Mouse (Mus musculus): Measurements from ENCODE around the gene Neurod2. TPM values are rescaled to one million over a fixed set of nuclear protein-coding genes. Genes with fewer than 3 reads are reported as not detected.

The Neurod2 gene
- total RNA-seq, 2 experiments from 2014 or later, result not detected

DNA sequence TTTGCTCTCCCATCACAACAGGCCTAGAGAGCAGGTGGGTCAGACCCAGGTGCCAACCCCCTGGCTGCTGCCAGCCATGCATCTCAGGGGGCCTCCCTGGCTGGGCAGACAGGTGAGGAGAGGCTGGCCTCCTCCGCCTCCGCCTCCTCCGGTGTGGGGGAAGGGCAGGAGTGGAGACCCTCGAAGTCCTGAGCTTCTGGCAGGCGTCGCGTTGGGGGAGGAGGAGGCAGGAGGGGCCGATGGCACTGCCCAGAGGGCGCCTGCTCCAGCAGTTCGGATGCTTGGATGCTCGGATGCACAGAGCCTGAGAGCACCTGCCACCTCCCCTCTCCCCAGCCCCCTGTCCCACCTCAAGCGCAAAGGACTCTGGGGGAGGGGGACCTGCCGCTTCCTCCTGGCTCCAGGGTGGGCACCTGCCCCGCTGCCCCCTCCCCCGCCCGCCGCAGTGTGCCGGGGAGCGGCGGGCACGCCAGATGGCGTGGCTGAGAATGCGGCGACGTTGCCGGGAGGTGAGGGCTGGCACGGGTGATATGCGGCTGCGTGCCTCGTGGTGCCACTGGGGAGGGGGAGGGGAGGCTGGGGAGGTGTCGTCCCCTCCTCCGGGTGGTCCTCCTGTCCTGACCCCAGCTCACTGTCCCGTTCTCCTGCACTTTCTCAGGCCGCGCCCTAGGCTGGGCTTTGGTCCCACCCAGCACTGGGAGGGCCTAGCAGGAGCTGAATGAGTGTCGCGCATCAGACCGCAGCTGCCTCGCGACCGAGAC, 4.7 kb upstream of the Neurod2 start:
- intact Hi-C loops (cut with DNase I), result no loop called here
- DNase-seq, result no peak

DNA sequence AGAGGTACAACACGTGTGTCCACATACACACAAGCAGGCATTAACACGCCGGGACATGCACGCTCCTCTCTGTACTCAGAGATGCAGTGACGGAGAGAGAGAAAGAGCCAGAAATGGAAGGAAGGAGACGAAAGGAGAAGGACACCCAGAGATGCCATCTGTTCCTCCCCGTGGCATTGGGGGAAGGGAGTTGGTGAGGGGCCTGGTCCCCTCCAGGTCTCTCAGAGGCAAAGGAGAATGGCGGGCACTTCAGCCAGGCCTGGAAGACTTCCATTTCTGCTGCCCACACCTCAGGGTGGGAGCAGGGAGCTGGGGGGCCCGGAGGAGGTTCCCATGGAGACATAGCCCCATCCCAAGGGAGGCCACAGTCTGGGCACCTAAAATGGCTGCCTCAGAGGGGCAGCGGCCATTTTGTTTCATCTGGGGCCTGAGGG, 3.8 kb upstream of the Neurod2 start:
- DNase-seq, result no peak
- intact Hi-C loops (cut with DNase I), result no loop called here

- intact Hi-C loops (cut with DNase I), result no loop called here
- DNase-seq, result no peak
Observed at GRCm38 (mm10) chr11:98332841-98333240, 3.4 kb upstream of the Neurod2 start.

DNA sequence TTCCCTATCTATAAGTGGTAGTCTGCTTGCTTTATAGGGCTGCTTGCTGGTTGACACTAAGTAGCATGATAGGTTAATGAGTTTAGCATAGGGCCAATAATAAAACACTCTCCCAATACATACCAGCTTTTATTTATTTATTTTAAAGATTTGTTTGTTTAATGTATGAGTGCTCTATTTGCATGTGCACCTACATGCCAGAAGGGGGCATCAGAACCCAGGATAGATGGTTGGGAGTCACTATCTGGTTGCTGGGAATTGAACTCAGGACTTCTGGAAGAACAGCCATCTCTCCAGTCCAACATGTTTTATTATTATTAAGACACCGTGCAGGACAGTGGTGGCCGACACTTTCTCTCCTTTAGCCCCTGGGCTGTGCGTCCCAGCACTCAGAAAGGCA, 2.7 kb upstream of the Neurod2 start:
- intact Hi-C loops (cut with DNase I), result no loop called here
- DNase-seq, result no peak

DNA sequence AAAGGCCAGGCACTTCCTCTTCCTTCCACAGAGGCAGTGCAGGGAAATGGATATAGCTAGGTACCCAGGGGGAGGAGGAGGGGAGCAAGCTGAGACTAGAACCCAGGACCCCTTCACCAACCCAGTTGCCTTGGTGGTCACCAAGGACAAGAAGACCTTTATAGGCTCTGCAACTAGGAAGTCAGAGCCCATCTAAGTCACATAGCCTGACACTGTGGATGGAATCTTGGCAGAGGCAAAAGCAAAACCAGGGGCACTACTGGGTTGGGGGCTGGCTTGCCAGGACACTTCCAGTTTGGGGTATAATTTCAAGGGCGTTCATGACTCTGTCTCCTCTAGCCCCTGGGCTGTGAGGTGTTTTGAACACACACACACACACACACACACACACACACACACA, 2.0 kb upstream of the Neurod2 start:
- DNase-seq, result no peak
- intact Hi-C loops (cut with DNase I), result no loop called here

- no peak for DNase-seq
- intact Hi-C loops (cut with DNase I), result no loop called here
Observed at GRCm38 (mm10) chr11:98330745-98331204, 1.3 kb upstream of the Neurod2 start.

- DNase-seq, result no peak
- intact Hi-C loops (cut with DNase I), result no loop called here
Observed at GRCm38 (mm10) chr11:98329960-98330744, 704 bp upstream of the Neurod2 start.

- DNase-seq, result no peak
- intact Hi-C loops (cut with DNase I), result no loop called here
Observed at GRCm38 (mm10) chr11:98328371-98329069, 928 bp downstream of the Neurod2 start.

- intact Hi-C loops (cut with DNase I), result no loop called here
- no peak for DNase-seq
Observed at GRCm38 (mm10) chr11:98328031-98328370, 1.4 kb downstream of the Neurod2 start.

DNA sequence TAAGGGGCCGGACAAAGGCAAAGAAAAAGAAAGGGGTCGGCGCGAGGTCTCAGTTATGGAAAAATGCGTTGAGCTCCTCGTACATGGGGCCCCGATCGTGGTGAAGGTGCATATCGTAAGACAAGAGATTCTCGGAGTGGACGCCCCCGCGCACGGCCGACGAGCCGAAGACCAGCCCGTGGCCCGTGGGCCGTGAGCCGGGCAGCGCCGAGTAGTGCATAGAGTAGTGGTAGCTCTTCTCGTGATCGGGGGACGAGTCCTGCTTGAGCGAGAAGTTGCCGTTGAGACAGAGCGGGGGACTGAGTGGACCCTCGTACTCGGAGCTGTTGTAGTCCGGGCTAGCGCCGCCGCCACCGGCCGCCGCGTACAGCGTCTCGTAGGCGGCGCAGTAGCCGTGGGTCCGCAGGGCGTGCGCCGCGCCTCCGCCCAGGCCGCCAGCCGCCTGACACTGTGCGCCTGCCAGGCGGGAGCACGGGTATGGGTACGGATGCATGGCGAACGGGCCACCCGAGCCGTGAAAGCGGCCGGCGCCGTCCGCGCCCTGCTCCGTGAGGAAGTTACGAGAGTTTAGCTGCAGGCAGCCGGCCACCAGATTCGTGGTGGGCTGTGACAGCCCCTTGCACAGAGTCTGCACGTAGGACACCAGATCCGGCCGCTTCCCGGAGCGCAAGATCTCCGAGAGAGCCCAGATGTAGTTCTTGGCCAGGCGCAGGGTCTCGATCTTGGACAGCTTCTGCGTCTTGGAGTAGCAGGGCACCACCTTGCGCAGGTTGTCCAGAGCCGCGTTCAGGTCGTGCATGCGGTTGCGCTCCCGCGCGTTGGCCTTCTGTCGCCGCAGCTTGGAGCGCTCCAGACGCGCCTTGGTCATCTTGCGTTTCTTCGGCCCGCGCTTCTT, 2.1 kb downstream of the Neurod2 start:
- no peak for DNase-seq
- intact Hi-C loops (cut with DNase I), result no loop called here

GRCm38 (mm10) chr11:98326741-98327135, 2.7 kb downstream of the Neurod2 start:
- DNase-seq, result no peak
- intact Hi-C loops (cut with DNase I), result no loop called here

DNA sequence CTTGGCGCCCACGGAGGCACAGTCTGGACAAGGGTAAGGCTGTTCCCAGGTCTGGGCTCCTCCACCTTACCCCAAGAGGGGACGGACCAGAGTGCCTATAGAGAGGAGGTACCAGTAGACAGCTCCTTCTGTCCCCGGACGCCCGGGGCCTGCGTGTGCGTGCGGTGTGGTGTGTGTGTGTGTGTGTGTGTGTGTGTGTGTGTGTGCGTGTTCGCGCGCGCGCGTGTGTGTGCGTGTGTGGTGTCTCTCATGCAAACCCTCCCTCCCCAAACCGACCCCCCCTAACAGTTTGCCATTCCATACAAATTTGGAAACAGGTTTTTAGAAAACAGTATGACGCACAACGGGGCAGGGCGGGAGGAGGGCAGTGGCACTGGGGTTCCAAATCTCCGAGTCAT, 3.6 kb downstream of the Neurod2 start:
- intact Hi-C loops (cut with DNase I), result no loop called here
- no peak for DNase-seq

DNA sequence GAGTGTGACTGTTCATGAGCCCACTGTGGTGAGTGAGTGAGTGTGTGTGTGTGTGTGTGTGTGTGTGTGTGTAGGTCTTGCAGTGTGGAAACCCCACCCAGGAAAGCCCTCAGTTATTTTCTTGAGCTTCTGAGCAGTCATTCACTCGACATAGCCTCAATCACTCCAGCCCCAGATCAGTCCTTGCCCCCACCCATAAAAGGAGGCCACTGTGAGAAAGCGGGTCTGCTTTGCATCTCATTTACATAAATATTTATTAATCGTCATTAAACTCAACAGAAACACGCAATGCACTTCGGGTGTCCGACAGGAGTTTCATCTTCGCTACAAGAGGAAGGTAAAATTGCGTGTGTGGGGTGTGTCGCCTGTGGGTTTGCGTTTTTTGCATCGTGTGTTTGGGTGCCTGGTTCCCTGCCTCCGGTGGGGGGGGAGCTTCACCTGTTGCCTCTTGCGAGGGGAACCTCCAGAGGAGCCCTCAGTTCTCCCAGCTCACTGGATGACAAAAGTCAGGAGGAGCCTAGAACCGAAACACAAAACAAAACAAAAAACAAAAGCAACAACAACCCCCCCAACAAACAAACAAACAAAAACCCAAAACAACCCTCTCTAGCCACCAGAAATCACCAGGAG, 4.1 kb downstream of the Neurod2 start:
- intact Hi-C loops (cut with DNase I), result no loop called here
- DNase-seq, result no peak

DNA sequence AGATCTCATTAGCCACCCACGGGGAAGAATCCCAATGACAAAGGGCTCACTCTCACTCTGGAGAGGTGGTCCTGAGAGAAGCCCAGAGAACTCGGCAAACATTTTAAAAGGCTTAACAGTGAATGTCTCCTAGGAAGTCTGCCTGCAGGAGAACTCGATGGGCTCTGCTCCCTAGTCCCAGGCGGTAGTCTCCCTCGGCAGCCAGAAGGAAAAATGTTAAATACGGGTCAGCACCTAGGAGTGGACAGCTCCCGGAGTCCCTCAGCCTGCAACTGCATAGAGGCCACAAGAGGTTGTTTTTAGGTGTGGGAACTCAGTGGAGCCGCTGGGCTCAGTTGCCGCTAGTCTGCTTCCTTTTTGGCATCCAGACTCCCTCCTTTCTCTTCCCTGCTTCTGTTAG, 5.5 kb downstream of the Neurod2 start:
- no peak for DNase-seq
- intact Hi-C loops (cut with DNase I), result no loop called here

DNA sequence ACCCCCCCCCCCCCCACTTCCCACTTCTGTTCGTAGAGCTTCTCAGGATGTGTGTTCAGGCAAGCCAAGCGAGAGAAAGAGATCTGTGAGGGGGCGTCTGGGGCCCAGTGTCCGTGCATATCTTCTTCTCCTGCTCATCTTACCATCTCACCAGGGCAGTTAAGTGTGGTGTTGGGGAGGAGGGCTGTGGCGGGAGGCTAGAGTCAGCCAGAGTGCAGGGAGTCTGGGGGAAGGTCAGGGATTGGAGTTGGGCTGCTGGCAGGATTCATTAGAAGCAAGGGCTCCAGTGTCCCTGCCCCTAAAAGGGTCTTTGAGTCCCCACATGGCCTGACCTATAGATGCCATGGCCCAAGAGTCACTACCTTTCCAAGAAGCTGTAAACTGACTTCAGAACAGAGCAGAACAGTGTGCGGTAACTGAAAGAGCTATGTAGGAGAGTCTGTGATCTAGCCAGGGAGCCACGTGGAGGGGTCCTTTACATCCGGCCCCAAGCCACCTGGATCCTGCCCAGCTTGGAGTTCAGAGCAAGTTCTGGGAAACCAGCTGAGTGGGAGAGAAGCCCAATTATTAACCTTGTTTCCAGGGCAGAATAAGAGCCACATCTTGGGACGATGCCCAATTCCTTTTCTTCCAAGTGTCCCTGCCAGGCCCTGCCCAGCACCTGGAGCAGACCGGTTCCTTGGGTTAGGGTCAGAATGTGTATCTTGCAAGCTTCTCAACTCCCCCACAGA, 6.1 kb downstream of the Neurod2 start:
- intact Hi-C loops (cut with DNase I), result no loop called here
- DNase-seq, result no peak

DNA sequence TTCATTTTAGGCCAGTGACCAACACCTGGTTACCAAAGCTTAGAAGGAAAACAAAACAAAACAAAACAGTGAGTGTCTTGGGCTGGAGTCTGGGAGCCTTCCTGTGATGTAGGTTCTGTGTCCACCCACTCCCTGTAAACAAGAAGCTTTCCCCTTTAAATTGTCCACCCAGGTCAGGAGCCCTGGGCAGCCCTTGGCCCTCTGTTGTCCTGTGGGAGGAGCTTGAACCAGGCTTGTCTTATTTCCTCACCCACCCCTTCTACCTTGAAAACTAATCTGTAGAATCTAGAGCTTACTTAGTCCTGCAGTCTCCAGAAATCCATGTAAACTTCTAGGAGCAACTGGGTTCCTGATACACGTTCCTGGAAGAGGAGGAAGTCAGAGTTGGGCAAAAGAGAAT, 7.3 kb downstream of the Neurod2 start:
- intact Hi-C loops (cut with DNase I), result no loop called here
- DNase-seq, result no peak

GRCm38 (mm10) chr11:98321677-98322003, 7.8 kb downstream of the Neurod2 start:
- intact Hi-C loops (cut with DNase I), result no loop called here
- no peak for DNase-seq

DNA sequence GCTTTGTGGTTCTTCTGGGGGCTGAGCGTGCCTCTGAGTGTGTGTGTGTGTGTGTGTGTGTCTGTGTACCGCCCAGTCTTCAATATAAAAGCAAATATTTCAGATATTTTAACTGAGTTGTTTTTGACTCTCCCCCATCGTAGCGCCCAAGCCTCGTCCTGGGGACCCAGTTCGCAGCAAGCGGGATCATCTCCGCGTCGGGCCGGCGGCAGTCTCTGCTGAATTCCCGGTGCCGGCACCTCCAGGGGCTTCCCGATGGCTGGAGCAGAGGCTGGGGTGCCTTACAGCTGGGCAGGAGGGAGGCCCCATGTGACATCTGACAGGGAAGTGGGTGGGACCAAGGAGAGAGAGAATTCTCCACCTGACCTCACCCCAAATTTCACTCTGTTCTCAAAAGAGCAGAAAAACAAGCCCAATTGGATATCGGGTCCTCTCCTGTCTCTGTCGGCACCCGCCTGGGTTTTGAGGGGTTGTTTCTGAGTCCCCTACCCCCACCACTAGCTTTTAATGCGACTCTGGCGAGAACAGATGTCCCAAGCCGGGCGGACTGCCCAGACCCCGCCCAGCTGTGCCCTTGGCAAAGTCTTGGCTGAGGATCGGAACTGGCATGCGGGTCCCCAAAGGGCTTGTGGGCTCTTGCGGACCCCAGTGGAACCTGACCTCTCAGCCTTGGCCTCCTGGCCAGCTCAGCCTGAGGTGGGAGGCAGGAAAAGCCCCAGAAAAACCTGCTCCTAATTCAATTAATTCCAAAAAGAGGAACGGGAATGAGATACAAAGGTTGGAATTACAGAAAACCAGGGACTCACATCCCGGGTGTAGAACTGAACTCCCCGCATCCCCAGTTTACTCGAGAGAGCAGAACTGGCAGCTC, 8.4 kb downstream of the Neurod2 start:
- DNase-seq, result no peak
- intact Hi-C loops (cut with DNase I), result no loop called here

DNA sequence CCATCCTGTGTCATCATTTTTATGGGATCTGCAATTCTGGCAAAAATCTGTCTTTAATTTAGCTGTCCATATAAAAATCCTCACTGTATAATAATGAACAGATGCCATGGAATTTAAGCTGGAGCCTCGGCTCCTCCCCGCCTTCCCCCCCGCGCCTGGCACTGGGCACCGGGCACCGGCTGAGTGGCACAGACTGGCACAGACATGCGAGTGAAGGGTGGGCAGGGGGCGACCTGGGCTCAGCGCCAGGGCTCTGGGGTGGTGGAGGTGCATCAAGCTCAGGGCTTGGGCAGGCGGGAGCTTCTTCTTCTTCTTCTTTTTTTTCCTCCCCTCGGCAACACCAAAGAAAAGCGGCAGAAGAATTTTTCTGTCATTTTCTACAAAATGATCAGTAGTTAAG, 9.1 kb downstream of the Neurod2 start:
- no peak for DNase-seq
- intact Hi-C loops (cut with DNase I), result no loop called here

Measured in gastrocnemius, postnatal 36 days (tissue).